Comparison of ENCODE assay signal across 29 mouse cellular contexts in the genomic region with DNA sequence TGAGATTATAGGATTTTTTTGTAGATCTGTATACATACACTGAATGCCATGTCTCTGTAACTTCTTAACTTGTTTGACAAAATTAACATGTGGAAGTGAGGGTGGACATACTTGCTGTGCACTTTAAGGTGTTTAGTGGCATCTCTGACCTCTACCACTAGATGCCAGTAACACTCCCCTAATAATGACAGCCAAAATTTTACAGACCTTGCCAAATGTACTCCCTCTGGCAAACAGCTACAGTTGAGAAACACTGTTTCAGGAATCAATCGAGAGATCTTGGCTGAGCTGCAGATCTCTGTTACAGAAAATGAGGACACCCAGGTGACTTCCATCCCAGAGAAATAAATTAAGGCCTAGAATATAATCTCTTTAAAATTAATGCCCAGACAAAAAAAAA. TPM values are rescaled to one million over a fixed set of nuclear protein-coding genes. Genes with fewer than 3 reads are reported as not detected.
DNase-seq lines count a peak whose midpoint lies in the region; ATAC-seq and TF ChIP-seq lines count a peak whose summit lies in the region.
"Had no signal": no experiment of that assay in that cellular context is flagged by ENCODE, and none has a peak within 500 bp of the region (broad histone marks: within the 10 kb centered on the region; RNA-seq: fewer than 3 reads in every experiment).

No protein-coding gene starts in this region.

- WGBS in hindbrain, postnatal 0 days: 51% methylated on average over 1 of the region's 1 CpGs
- 97% methylated on average over 1 of the region's 1 CpGs for WGBS in hindbrain, embryonic 11.5 days

- no peak overlapping the region for H3K9ac ChIP-seq in hindbrain, postnatal 0 days (replicated peaks; ENCODE audit: low read length)
- no peak overlapping the region for H3K9ac ChIP-seq in hindbrain, embryonic 11.5 days (ENCODE audit: low read depth, low read length)
- H3K9ac ChIP-seq: embryonic facial prominence, embryonic 12.5 days; heart, embryonic 13.5 days; hindbrain, embryonic 14.5 days; lung, embryonic 15.5 days; neural tube, embryonic 12.5 days had no signal

- no peaks in the 10 kb centered on the region for H3K36me3 ChIP-seq in hindbrain, postnatal 0 days (ENCODE audit: insufficient read depth, low read length)
- no peaks in the 10 kb centered on the region for H3K36me3 ChIP-seq in hindbrain, embryonic 11.5 days (ENCODE audit: control insufficient read depth, insufficient read depth, low read length)
- H3K36me3 ChIP-seq: embryonic facial prominence, embryonic 12.5 days; heart, embryonic 13.5 days; lung, embryonic 15.5 days; midbrain, embryonic 10.5 days; neural tube, embryonic 12.5 days had no signal

- H3K9me3 ChIP-seq in hindbrain, postnatal 0 days (ENCODE audit: low read length): no peaks in the 10 kb centered on the region
- no peaks in the 10 kb centered on the region for H3K9me3 ChIP-seq in hindbrain, embryonic 11.5 days (ENCODE audit: control insufficient read depth, low read length)
- H3K9me3 ChIP-seq: embryonic facial prominence, embryonic 12.5 days; heart, embryonic 13.5 days; lung, embryonic 15.5 days; midbrain, embryonic 10.5 days; neural tube, embryonic 12.5 days had no signal

- H3K4me3 ChIP-seq in hindbrain, postnatal 0 days (ENCODE audit: low read length): no peak overlapping the region
- H3K4me3 ChIP-seq in hindbrain, embryonic 11.5 days (ENCODE audit: low read depth, low read length): no peak overlapping the region
- H3K4me3 ChIP-seq: embryonic facial prominence, embryonic 12.5 days; erythroblast, embryonic 14.5 days; heart, embryonic 13.5 days; lung, embryonic 15.5 days; midbrain, embryonic 10.5 days; neural tube, embryonic 12.5 days had no signal

- no peaks in the 10 kb centered on the region for H3K4me1 ChIP-seq in hindbrain, postnatal 0 days (ENCODE audit: insufficient read depth, low read length)
- H3K4me1 ChIP-seq in hindbrain, embryonic 11.5 days (replicated peaks; ENCODE audit: control insufficient read depth, insufficient read depth, low read length): no peaks in the 10 kb centered on the region
- H3K4me1 ChIP-seq: embryonic facial prominence, embryonic 12.5 days; heart, embryonic 13.5 days; lung, embryonic 15.5 days; midbrain, embryonic 10.5 days; neural tube, embryonic 12.5 days had no signal

- peak; percentile 24; the same call in 1 of the 2 replicates for TF ChIP-seq CTCF in hindbrain, postnatal 0 days (IDR thresholded peaks at IDR 0.05; ENCODE audit: low read depth)

- peak; percentile 2 for DNase-seq in hindbrain, postnatal 0 days (ENCODE audit: low spot score)
- DNase-seq in hindbrain, embryonic 11.5 days (ENCODE audit: low spot score): no peak
- DNase-seq in 3T3-L1 (ENCODE audit: low read depth, low spot score) (peak; percentile 47), 416B (ENCODE audit: low read depth) (peak; percentile 13)
- DNase-seq in fibroblast of lung, adult 2 months (ENCODE audit: low read depth): peak; percentile 36
- DNase-seq in left cerebral cortex, adult 8-10 months (ENCODE audit: low spot score in 2 of 2): no peak
- DNase-seq: adrenal gland, adult 8-10 months; cerebellum, adult 2 months; heart, adult 18-20 months; left cerebral cortex, postnatal 4 days; thymus, postnatal 25 days had no signal

- no peak overlapping the region for H3K4me2 ChIP-seq in hindbrain, postnatal 0 days (ENCODE audit: low read depth, low read length)
- H3K4me2 ChIP-seq in hindbrain, embryonic 11.5 days (replicated peaks; ENCODE audit: low read depth, low read length): no peak overlapping the region
- H3K4me2 ChIP-seq: embryonic facial prominence, embryonic 12.5 days; heart, embryonic 13.5 days; hindbrain, embryonic 14.5 days; liver, embryonic 11.5 days; lung, embryonic 15.5 days; neural tube, embryonic 12.5 days had no signal

- H3K27ac ChIP-seq in hindbrain, postnatal 0 days: no peak overlapping the region
- H3K27ac ChIP-seq in hindbrain, embryonic 11.5 days (ENCODE audit: low read depth, low read length): no peak overlapping the region
- H3K27ac ChIP-seq: embryonic facial prominence, embryonic 12.5 days; heart, embryonic 13.5 days; hindbrain, embryonic 14.5 days; lung, embryonic 15.5 days; macrophage; midbrain, embryonic 10.5 days; neural tube, embryonic 12.5 days had no signal

- H3K27me3 ChIP-seq in hindbrain, postnatal 0 days (ENCODE audit: insufficient read depth, low read length): no peaks in the 10 kb centered on the region
- H3K27me3 ChIP-seq in hindbrain, embryonic 11.5 days (ENCODE audit: control insufficient read depth, insufficient read depth, low read length): no peaks in the 10 kb centered on the region
- H3K27me3 ChIP-seq: embryonic facial prominence, embryonic 12.5 days; heart, embryonic 13.5 days; lung, embryonic 15.5 days; neural tube, embryonic 12.5 days had no signal

- no peak for ATAC-seq in hindbrain, postnatal 0 days
- no peak for ATAC-seq in hindbrain, embryonic 11.5 days (ENCODE audit: low FRiP score)
- no peak for ATAC-seq in granulocyte monocyte progenitor cell, adult 5-6 weeks (replicated peaks; ENCODE audit: poor library complexity, severe bottlenecking)
- ATAC-seq: forebrain, embryonic 16.5 days; intestine, postnatal 0 days had no signal

RNA-seq across cellular contexts. Expression of gene Lipm, which starts 4.5 kb away (rescaled TPM):
- total RNA-seq in hindbrain, postnatal 0 days (2014; rRNA removed): 0.16 TPM in 1 of 2 replicates, not detected in the other
- not detected in 2 replicates for polyA plus RNA-seq in hindbrain, postnatal 0 days (2015; fragmentation: Nextera tagmentation; extraction: Ambion mirVana)
- not detected in 2 replicates for polyA plus RNA-seq in hindbrain, embryonic 11.5 days (2014; fragmentation: Nextera tagmentation; extraction: Ambion mirVana)
- total RNA-seq in granulocyte monocyte progenitor cell, adult 5-6 weeks (2014; fragmentation: Nextera tagmentation): not detected in 2 replicates
- not detected in 2 replicates for total RNA-seq in granulocyte monocyte progenitor cell, adult 5-6 weeks (2017)
- total RNA-seq in left cerebral cortex, adult 8-10 months (2022): under 1 TPM in 2 of 4 experiments, not detected in 2; 0.11 to 0.23 TPM
- total RNA-seq: adrenal gland, adult 8-10 months; gastrocnemius, adult 18-20 months; heart, adult 18-20 months; heart, postnatal 25 days; monocyte, adult 5-6 weeks had no signal
- polyA plus RNA-seq: cerebellum, adult 2 months; erythroblast, embryonic 14.5 days; forebrain, embryonic 16.5 days; heart, embryonic 13.5 days; hindbrain, embryonic 14.5 days; intestine, postnatal 0 days; kidney, embryonic 16.5 days; liver, embryonic 11.5 days; macrophage; midbrain, embryonic 10.5 days; neural tube, embryonic 12.5 days; small intestine, adult 2 months had no signal

RNA-seq across cellular contexts. Expression of gene Lipn, which starts 29.1 kb away (rescaled TPM):
- not detected in 2 replicates for total RNA-seq in hindbrain, postnatal 0 days (2014; rRNA removed)
- not detected in 2 replicates for polyA plus RNA-seq in hindbrain, postnatal 0 days (2015; fragmentation: Nextera tagmentation; extraction: Ambion mirVana)
- not detected in 2 replicates for polyA plus RNA-seq in hindbrain, embryonic 11.5 days (2014; fragmentation: Nextera tagmentation; extraction: Ambion mirVana)
- total RNA-seq in granulocyte monocyte progenitor cell, adult 5-6 weeks (2014; fragmentation: Nextera tagmentation): not detected in 2 replicates
- total RNA-seq in granulocyte monocyte progenitor cell, adult 5-6 weeks (2017): not detected in 2 replicates
- total RNA-seq in left cerebral cortex, adult 8-10 months (2022): not detected
- total RNA-seq: gastrocnemius, adult 18-20 months; heart, adult 18-20 months; heart, postnatal 25 days; layer of hippocampus, adult 18-20 months; left cerebral cortex, postnatal 4 days; monocyte, adult 5-6 weeks had no signal
- polyA plus RNA-seq: cerebellum, adult 2 months; embryonic facial prominence, embryonic 12.5 days; erythroblast, embryonic 14.5 days; forebrain, embryonic 16.5 days; heart, embryonic 13.5 days; hindbrain, embryonic 14.5 days; kidney, embryonic 16.5 days; liver, embryonic 11.5 days; lung, embryonic 15.5 days; midbrain, embryonic 10.5 days; neural tube, embryonic 12.5 days; small intestine, adult 2 months had no signal

Comparison
In these comparisons a context has a peak if more than half of its experiments do, and no peak if none do; other contexts are left out.
1. DNase-seq: peak in hindbrain, postnatal 0 days (single experiment), 3T3-L1 (single experiment), 416B (single experiment) and fibroblast of lung, adult 2 months (single experiment); none in hindbrain, embryonic 11.5 days (single experiment) and left cerebral cortex, adult 8-10 months (0 of 2).